Comparison of ENCODE assay signal across 11 mouse cellular contexts in genomic region chr7:130719931-130720598, GRCm38 (mm10). TPM values are rescaled to one million over a fixed set of nuclear protein-coding genes. Genes with fewer than 3 reads are reported as not detected.
DNase-seq lines count a peak whose midpoint lies in the region; ATAC-seq and TF ChIP-seq lines count a peak whose summit lies in the region.
"Had no signal": no experiment of that assay in that cellular context is flagged by ENCODE, and none has a peak within 500 bp of the region (broad histone marks: within the 10 kb centered on the region; RNA-seq: fewer than 3 reads in every experiment).

No protein-coding gene starts in this region.

- H3K9ac ChIP-seq in forebrain, embryonic 13.5 days = peak overlapping the region; percentile 39; the same call in 1 of the 2 replicates
- H3K9ac ChIP-seq in midbrain, embryonic 16.5 days (ENCODE audit: low read depth, low read length) = peak overlapping the region; percentile 16; the same call in 1 of the 2 replicates

- peaks cover 28% of the 10 kb centered on the region for H3K4me1 ChIP-seq in forebrain, embryonic 13.5 days
- H3K4me1 ChIP-seq in kidney, adult 2 months (ENCODE audit: control insufficient read depth, insufficient read depth, low read length) = peaks cover 18% of the 10 kb centered on the region; the same call in 1 of the 2 replicates
- peaks cover 21% of the 10 kb centered on the region for H3K4me1 ChIP-seq in midbrain, embryonic 16.5 days (ENCODE audit: control insufficient read depth, insufficient read depth, low read length)

- peak overlapping the region; percentile 28 for H3K4me2 ChIP-seq in forebrain, embryonic 13.5 days
- no peak overlapping the region; the same call in 1 of the 2 replicates for H3K4me2 ChIP-seq in midbrain, embryonic 16.5 days (ENCODE audit: low read length)

- H3K36me3 ChIP-seq in forebrain, embryonic 13.5 days (ENCODE audit: poor library complexity, severe bottlenecking) = peaks cover 31% of the 10 kb centered on the region
- H3K36me3 ChIP-seq in kidney, adult 2 months (ENCODE audit: control insufficient read depth, insufficient read depth, low read length) = no peaks in the 10 kb centered on the region
- H3K36me3 ChIP-seq in midbrain, embryonic 16.5 days (ENCODE audit: control insufficient read depth, insufficient read depth, low read length) = peaks cover 14% of the 10 kb centered on the region

- H3K9me3 ChIP-seq in forebrain, embryonic 13.5 days (replicated peaks) = no peaks in the 10 kb centered on the region
- no peaks in the 10 kb centered on the region for H3K9me3 ChIP-seq in midbrain, embryonic 16.5 days (replicated peaks; ENCODE audit: control insufficient read depth, low read length, poor library complexity, severe bottlenecking)

- H3K27ac ChIP-seq in forebrain, embryonic 13.5 days = peak overlapping the region; percentile 77
- H3K27ac ChIP-seq in kidney, adult 2 months (ENCODE audit: insufficient read depth, low read depth, low read length) = peak overlapping the region; percentile 90
- H3K27ac ChIP-seq in midbrain, embryonic 16.5 days (ENCODE audit: low read length) = peak overlapping the region; percentile 53; the same call in 1 of the 2 replicates

- no peak for TF ChIP-seq POLR2A in kidney, adult 2 months (IDR thresholded peaks at IDR 0.05; ENCODE audit: low read depth, low read length)

- intact Hi-C loops in heart, postnatal 36 days (cut with DNase I) = no loop called here

- peak; percentile 38; the same call in 1 of the 2 replicates for ATAC-seq in forebrain, embryonic 13.5 days
- peak; percentile 55; the same call in 1 of the 2 replicates for ATAC-seq in midbrain, embryonic 16.5 days

- DNase-seq in heart, adult 11 months = peak; percentile 92
- DNase-seq in heart, postnatal 36 days = no peak
- peak; percentile 77 for DNase-seq in kidney, adult 2 months
- no peak for DNase-seq in thymus, adult 18-20 months
- DNase-seq in lung, postnatal 25 days (ENCODE audit: low spot score) = no peak
- DNase-seq in lung, postnatal 4 days = no peak
- DNase-seq: adrenal gland, postnatal 25 days; left cerebral cortex, postnatal 4 days had no signal

- no peaks in the 10 kb centered on the region for H3K27me3 ChIP-seq in forebrain, embryonic 13.5 days
- H3K27me3 ChIP-seq in kidney, adult 2 months (replicated peaks; ENCODE audit: control insufficient read depth, insufficient read depth, low read length) = no peaks in the 10 kb centered on the region
- H3K27me3 ChIP-seq in midbrain, embryonic 16.5 days (ENCODE audit: control insufficient read depth, insufficient read depth, low read depth, low read length) = no peaks in the 10 kb centered on the region

- no peak for TF ChIP-seq CTCF in kidney, adult 2 months (conservative IDR thresholded peaks at IDR 0.05; ENCODE audit: insufficient read depth, insufficient read length, low read depth, low read length)

- H3K4me3 ChIP-seq in forebrain, embryonic 13.5 days = no peak overlapping the region
- H3K4me3 ChIP-seq in kidney, adult 2 months (ENCODE audit: insufficient read depth, low read depth, low read length) = peak overlapping the region; percentile 10; the same call in 1 of the 2 replicates
- no peak overlapping the region for H3K4me3 ChIP-seq in midbrain, embryonic 16.5 days (ENCODE audit: low read depth, low read length)
- H3K4me3 ChIP-seq: myocyte had no signal

- WGBS in forebrain, embryonic 13.5 days = 7% methylated on average over 16 of the region's 16 CpGs
- 25% methylated on average over 16 of the region's 16 CpGs for WGBS in kidney, adult 2 months
- WGBS in midbrain, embryonic 16.5 days = 5% methylated on average over 16 of the region's 16 CpGs

RNA-seq across cellular contexts. Expression of gene Btbd16, which starts 53.8 kb away (rescaled TPM):
- not detected for total RNA-seq in heart, postnatal 36 days (2021)
- not detected in 2 replicates for polyA plus RNA-seq in forebrain, embryonic 13.5 days (2015; fragmentation: Nextera tagmentation; extraction: Ambion mirVana)
- 0.06 and 0.12 TPM in 2 replicates for polyA plus RNA-seq in kidney, adult 2 months (2012; rRNA removed)
- polyA plus RNA-seq in midbrain, embryonic 16.5 days (2015; fragmentation: Nextera tagmentation; extraction: Ambion mirVana) = 0.31 TPM in 1 of 2 replicates, not detected in the other
- total RNA-seq: adrenal gland, postnatal 25 days had no signal
- polyA plus RNA-seq: myocyte had no signal

Comparison
In these comparisons a context has a peak if more than half of its experiments do, and no peak if none do; other contexts are left out.
1. DNase-seq: peak in heart, adult 11 months (single experiment) and kidney, adult 2 months (single experiment); none in heart, postnatal 36 days (0 of 2), thymus, adult 18-20 months (0 of 2), lung, postnatal 25 days (single experiment) and lung, postnatal 4 days (0 of 2).
2. Peak in every context shown above with its lines, with median percentiles within 50 percentile points of each other: H3K27ac ChIP-seq.